In the genomic region with DNA sequence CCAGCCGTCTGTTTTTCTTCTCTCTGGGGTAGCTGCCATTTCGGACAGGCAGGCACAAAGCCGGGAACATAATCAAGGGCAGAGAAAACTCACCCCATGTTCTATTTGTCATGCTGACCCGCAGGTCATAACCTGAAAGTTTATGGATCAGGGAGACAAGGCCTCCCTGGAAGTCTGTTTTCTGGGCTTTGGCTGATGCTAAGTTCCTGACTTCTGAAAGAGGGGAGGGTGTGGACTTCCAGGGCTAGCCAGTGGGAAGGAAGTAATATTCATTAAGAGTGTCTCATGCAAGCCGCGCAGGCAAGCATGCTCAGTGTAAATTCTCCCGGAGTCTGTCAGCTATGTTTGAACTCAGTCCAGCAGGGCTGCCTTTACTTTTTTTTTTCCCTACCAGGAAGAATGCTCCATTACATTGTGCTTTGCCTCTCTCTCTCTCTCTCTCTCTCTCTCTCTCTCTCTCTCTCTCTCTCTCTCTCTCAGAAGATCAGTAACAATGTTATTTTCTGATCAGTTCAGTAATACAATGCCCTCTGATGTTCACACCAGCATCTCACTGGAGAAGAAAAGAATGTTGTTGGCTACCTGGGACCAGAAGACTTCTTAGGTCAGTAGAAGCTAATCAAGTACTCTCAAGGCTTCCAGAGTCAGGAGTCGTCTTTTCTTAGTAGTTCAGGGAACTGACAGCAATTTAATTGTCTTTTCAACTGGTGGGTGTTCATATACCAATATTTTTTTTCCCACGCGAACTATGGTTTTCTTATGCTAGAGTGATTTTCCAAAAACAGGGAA, we compare ENCODE assay signal across 8 mouse cellular contexts.
DNase-seq lines count a peak whose midpoint lies in the region; ATAC-seq and TF ChIP-seq lines count a peak whose summit lies in the region.

No protein-coding gene starts in this region.

- peak overlapping the region; percentile 3; the same call in 1 of the 2 replicates for H3K4me3 ChIP-seq in hindbrain, embryonic 16.5 days (ENCODE audit: low read length)
- H3K4me3 ChIP-seq in lung, adult 2 months (replicated peaks; ENCODE audit: extremely low read depth, low read depth, low read length) = no peak overlapping the region

- peak overlapping the region; percentile 38 for H3K4me2 ChIP-seq in hindbrain, embryonic 16.5 days (ENCODE audit: low read length)

- DNase-seq in urinary bladder, postnatal 25 days (ENCODE audit: low spot score) = peak; percentile 18
- no peak for DNase-seq in urinary bladder, postnatal 10 days (ENCODE audit: low spot score)
- DNase-seq in gastrocnemius, postnatal 10 days = peak; percentile 29
- DNase-seq in lung, adult 2 months = peak; percentile 21
- DNase-seq in ovary, postnatal 10 days (ENCODE audit: low spot score) = peak; percentile 26
- DNase-seq in natural killer cell, adult 2 months (ENCODE audit: low spot score in 2 of 2) = no peak
- no peak for DNase-seq in frontal cortex, postnatal 25 days (ENCODE audit: low spot score in 2 of 2)

- WGBS in hindbrain, embryonic 16.5 days = 10% methylated on average over 10 of the region's 10 CpGs
- 23% methylated on average over 10 of the region's 10 CpGs for WGBS in lung, adult 2 months

- no peaks in the 10 kb centered on the region for H3K27me3 ChIP-seq in hindbrain, embryonic 16.5 days (replicated peaks; ENCODE audit: control insufficient read depth, insufficient read depth, low read length)

- TF ChIP-seq CTCF in lung, adult 2 months (IDR thresholded peaks at IDR 0.05; ENCODE audit: insufficient read depth, low read length) = no peak

- H3K36me3 ChIP-seq in hindbrain, embryonic 16.5 days (ENCODE audit: control insufficient read depth, insufficient read depth, low read length) = no peaks in the 10 kb centered on the region

- ATAC-seq in hindbrain, embryonic 16.5 days = peak; percentile 85

- H3K27ac ChIP-seq in hindbrain, embryonic 16.5 days (ENCODE audit: low read depth, low read length) = peak overlapping the region; percentile 75

- H3K9ac ChIP-seq in hindbrain, embryonic 16.5 days (ENCODE audit: low read depth, low read length) = no peak overlapping the region

- TF ChIP-seq POLR2A in lung, adult 2 months (IDR thresholded peaks at IDR 0.05; ENCODE audit: borderline replicate concordance, extremely low read depth, low read depth, low read length) = no peak

- no peaks in the 10 kb centered on the region for H3K9me3 ChIP-seq in hindbrain, embryonic 16.5 days (ENCODE audit: control insufficient read depth, low read length)

- H3K4me1 ChIP-seq in hindbrain, embryonic 16.5 days (ENCODE audit: control insufficient read depth, insufficient read depth, low read depth, low read length) = peaks cover 19% of the 10 kb centered on the region
- peaks cover 2% of the 10 kb centered on the region; the same call in 1 of the 2 replicates for H3K4me1 ChIP-seq in lung, adult 2 months (ENCODE audit: control insufficient read depth, insufficient read depth, low read length)

Comparison
In these comparisons a context has a peak if more than half of its experiments do, and no peak if none do; other contexts are left out.
1. DNase-seq: peak in urinary bladder, postnatal 25 days (single experiment), gastrocnemius, postnatal 10 days (single experiment), lung, adult 2 months (single experiment) and ovary, postnatal 10 days (single experiment); none in urinary bladder, postnatal 10 days (single experiment), natural killer cell, adult 2 months (0 of 2) and frontal cortex, postnatal 25 days (0 of 2).